Mouse (Mus musculus) liver, embryonic 14.5 days (tissue): ENCODE data around the gene Elovl6. TPM values are rescaled to one million over a fixed set of nuclear protein-coding genes. Genes with fewer than 3 reads are reported as not detected.

ENCODE experiments used
- ATAC-seq: fragments of 200-750 bp; cut with Nextera tagmentation; 2 replicates; pipeline ENCODE4 v1.8.0; 2017; ENCODE audit warnings: moderate number of reproducible peaks, mild to moderate bottlenecking, moderate library complexity; ENCODE audit not compliant: insufficient read depth
- DNase-seq, 3 experiments: peaks; one replicate each; pipeline ENCODE4 v3.0.0-alpha.2; 2012 to 2013; ENCODE audit warnings: low read depth in 3 of 3, low spot score in 3 of 3
- H3K27ac ChIP-seq: fragments of 300-500 bp; sonication (generic); 2 replicates; pipeline ENCODE4 v1.5.1; 2014; ENCODE audit warnings: moderate library complexity, mild to moderate bottlenecking, control low read depth, inconsistent platforms
- H3K27me3 ChIP-seq: fragments of 300-500 bp; sonication (generic); 2 replicates; pipeline ENCODE4 v1.6.1; 2014; ENCODE audit warnings: mild to moderate bottlenecking, low read length, moderate library complexity; ENCODE audit not compliant: control insufficient read depth, insufficient read depth
- H3K36me3 ChIP-seq: fragments of 300-500 bp; sonication (generic); replicated peaks from 2 replicates; pipeline ENCODE4 v1.6.1; 2014; ENCODE audit warnings: low read depth; ENCODE audit not compliant: control insufficient read depth, insufficient read depth
- H3K4me1 ChIP-seq, 2 experiments: fragments of 200-500 bp in 1 of 2; fragments of 300-500 bp in 1 of 2; sonication (generic) in 1 of 2; replicated peaks; 2 replicates each; pipeline ENCODE4 v1.6.1; 2012 to 2014; ENCODE audit warnings: antibody characterized with exemption in 1 of 2, inconsistent platforms in 1 of 2, low read length in 1 of 2; ENCODE audit not compliant: control insufficient read depth in 2 of 2, insufficient read depth in 2 of 2
- H3K4me2 ChIP-seq: fragments of 300-500 bp; sonication (generic); 2 replicates; pipeline ENCODE4 v1.6.1; 2014; ENCODE audit warnings: low read depth, mild to moderate bottlenecking, control low read depth, moderate library complexity
- H3K4me3 ChIP-seq, 2 experiments: fragments of 200-500 bp in 1 of 2; fragments of 300-500 bp in 1 of 2; sonication (generic) in 1 of 2; 2 replicates each; pipeline ENCODE4 v1.5.1; 2012 to 2014; ENCODE audit warnings: low read depth in 2 of 2, low read length in 2 of 2, mild to moderate bottlenecking in 2 of 2, control low read depth in 1 of 2, inconsistent platforms in 1 of 2, moderate library complexity in 1 of 2; ENCODE audit not compliant: insufficient read depth in 1 of 2
- H3K9ac ChIP-seq: fragments of 300-500 bp; sonication (generic); replicated peaks from 2 replicates; pipeline ENCODE4 v1.6.1; 2014; ENCODE audit warnings: mild to moderate bottlenecking, control low read depth, moderate library complexity
- H3K9me3 ChIP-seq: fragments of 300-500 bp; sonication (generic); 2 replicates; pipeline ENCODE4 v1.6.1; 2016; ENCODE audit warnings: low read length, mixed read lengths; ENCODE audit not compliant: control insufficient read depth
- CTCF ChIP-seq: IDR thresholded peaks from 2 replicates; pipeline ENCODE4 v1.5.1; 2016; ENCODE audit warnings: antibody characterized with exemption, low read depth, control low read depth
- EP300 ChIP-seq: IDR thresholded peaks from 2 replicates; pipeline ENCODE4 v1.6.1; 2016; ENCODE audit warnings: antibody characterized with exemption, low read depth
- WGBS: fragments of 180-500 bp; shearing (Covaris S2); extraction: QIAGEN DNeasy Blood & Tissue Kit; methylation state at CpG from one replicate; pipeline ENCODE4 v1.1.7; 2014; ENCODE audit not compliant: insufficient replicate concordance; 5-methylcytosine and 5-hydroxymethylcytosine counted together
- polyA plus RNA-seq, 2 experiments: library from polyadenylated mRNA; depleted of rRNA in 1 of 2; stranded (reverse) in 1 of 2; unstranded in 1 of 2; fragments of >200 nt; fragmentation: Nextera tagmentation in 1 of 2; extraction: Ambion mirVana in 1 of 2; gene quantifications; 2 replicates each; pipeline versions ENCODE4 v1.2.1 to v1.2.3; 2012 to 2014

Gene Elovl6
- polyA plus RNA-seq, 2 experiments, result 7.2 TPM

DNA sequence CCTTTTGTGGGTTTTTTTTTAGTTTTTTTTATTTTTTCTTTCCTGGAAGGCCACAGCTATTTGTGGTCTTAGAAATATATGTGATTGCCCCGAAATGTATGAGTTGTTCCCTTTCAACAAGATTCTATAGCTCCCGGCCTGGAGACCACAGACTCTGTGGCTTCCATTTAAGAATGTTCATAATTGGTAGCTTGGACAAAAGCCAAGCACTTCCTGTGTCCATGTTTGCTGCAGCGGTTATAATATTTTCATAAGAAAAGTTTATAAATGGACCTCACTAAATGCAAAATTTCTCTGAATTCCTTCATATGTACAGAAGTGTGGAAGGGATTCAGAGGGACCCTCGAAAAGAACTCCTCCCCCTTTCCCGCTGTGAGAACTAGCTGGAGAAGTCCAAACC, 114.6 kb downstream of the Elovl6 start:
- H3K9ac ChIP-seq, result no peak overlapping the region
- H3K36me3 ChIP-seq, result no peaks in the 10 kb centered on the region
- WGBS, result 62% methylated on average over 5 of the region's 5 CpGs
- no peaks in the 10 kb centered on the region for H3K4me1 ChIP-seq
- no peak overlapping the region for H3K4me2 ChIP-seq
- H3K27ac ChIP-seq, result no peak overlapping the region
- no peak overlapping the region for H3K4me3 ChIP-seq
- ATAC-seq (no peak), DNase-seq (no peak)
- H3K27me3 ChIP-seq, result no peaks in the 10 kb centered on the region
- H3K9me3 ChIP-seq, result no peaks in the 10 kb centered on the region
- TF ChIP-seq EP300 (no peak), CTCF (no peak)

DNA sequence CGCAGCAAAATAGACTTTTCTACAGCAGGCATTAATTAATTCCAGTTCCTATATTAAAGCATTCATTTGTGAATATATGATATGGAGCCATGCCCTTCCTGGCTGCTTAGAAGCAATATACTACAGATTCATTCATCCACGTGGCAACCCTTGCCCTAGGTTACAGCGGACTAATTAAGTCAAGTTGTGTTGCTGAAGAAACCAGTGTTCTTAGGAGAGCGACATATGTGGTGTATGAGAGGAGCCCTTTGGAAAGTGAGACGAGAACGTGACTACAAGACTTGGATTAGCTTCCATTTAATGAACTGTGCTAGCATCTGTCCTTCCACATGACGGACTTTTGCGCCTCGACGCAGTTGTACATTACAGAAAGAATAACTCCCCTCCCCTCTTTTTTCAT, 115.2 kb downstream of the Elovl6 start:
- 81% methylated on average over 10 of the region's 10 CpGs for WGBS

DNA sequence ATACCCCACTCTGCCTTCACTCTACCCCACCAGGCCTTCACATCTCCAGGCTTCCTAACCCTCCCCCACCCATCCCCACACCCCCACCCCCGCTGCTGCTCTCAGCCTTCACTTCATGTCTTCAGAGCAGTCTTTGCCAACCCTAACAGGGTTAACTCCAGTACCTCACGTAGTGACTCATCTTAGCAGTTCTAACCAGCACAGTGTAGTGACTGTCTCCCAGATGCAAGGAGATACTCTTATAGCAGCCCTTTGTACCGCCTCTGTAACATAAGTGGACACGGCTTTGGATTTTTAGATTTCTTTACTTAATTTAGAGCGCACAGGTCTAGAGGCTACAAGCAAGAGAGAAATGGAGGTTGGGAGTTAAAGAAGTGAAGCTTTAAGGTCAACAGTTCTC, 116.4 kb downstream of the Elovl6 start:
- H3K4me3 ChIP-seq, result no peak overlapping the region
- H3K27ac ChIP-seq, result no peak overlapping the region
- H3K9me3 ChIP-seq, result no peaks in the 10 kb centered on the region
- ATAC-seq (no peak), DNase-seq (no peak)
- no peaks in the 10 kb centered on the region for H3K4me1 ChIP-seq
- 69% methylated on average over 5 of the region's 5 CpGs for WGBS
- no peak for TF ChIP-seq EP300
- no peak for TF ChIP-seq CTCF
- no peak overlapping the region for H3K9ac ChIP-seq
- H3K27me3 ChIP-seq, result no peaks in the 10 kb centered on the region
- H3K36me3 ChIP-seq, result no peaks in the 10 kb centered on the region
- no peak overlapping the region for H3K4me2 ChIP-seq

More for the DNA sequence above, 115.2 kb downstream of the Elovl6 start:
- Histone ChIP-seq H3K9me3 (no peaks in the 10 kb centered on the region), H3K27ac (no peak overlapping the region), H3K4me1 (no peaks in the 10 kb centered on the region), H3K27me3 (no peaks in the 10 kb centered on the region), H3K4me2 (no peak overlapping the region), H3K36me3 (no peaks in the 10 kb centered on the region), H3K4me3 (no peak overlapping the region), H3K9ac (no peak overlapping the region)
- no peak for DNase-seq
- TF ChIP-seq CTCF (no peak), EP300 (no peak)
- ATAC-seq, result no peak

DNA sequence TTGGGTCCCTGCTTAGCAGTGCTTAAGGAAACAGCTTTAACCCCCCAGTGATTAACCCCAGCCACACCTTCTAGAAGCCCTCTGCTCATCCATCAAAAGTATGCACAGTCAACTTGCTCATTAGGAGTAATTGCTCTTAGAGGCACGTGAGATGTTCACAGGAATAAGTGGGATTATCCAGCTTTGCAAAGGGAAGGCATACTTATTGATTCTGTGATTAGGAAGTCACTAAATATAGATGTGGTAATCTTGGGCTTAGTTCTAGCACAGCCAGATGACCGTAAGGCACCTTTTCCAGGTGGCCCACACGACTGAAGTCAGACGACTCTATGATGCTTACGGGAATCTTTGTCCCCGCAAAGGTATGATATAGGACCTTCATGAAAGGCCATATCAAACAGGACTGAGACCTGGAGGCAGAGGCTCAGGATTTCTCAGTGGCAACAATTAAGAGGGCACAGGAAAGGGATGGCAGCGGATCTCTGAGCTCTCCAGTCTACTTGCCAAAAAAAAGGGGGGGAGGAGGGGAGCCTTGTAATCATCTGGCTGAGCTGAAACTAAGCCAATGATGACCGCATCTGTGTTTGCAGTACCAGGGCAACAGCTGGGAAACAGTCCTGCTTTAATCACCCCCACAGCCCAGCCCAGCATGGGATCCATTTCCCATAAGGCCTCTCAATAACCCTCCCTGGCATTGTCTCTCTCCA, 117.6 kb downstream of the Elovl6 start:
- Histone ChIP-seq H3K4me2 (no peak overlapping the region), H3K4me1 (no peaks in the 10 kb centered on the region), H3K27me3 (no peaks in the 10 kb centered on the region), H3K27ac (no peak overlapping the region), H3K4me3 (no peak overlapping the region), H3K36me3 (no peaks in the 10 kb centered on the region), H3K9ac (no peak overlapping the region), H3K9me3 (no peaks in the 10 kb centered on the region)
- no peak for TF ChIP-seq CTCF
- no peak for TF ChIP-seq EP300
- ATAC-seq, result no peak
- no peak for DNase-seq
- 63% methylated on average over 8 of the region's 8 CpGs for WGBS

DNA sequence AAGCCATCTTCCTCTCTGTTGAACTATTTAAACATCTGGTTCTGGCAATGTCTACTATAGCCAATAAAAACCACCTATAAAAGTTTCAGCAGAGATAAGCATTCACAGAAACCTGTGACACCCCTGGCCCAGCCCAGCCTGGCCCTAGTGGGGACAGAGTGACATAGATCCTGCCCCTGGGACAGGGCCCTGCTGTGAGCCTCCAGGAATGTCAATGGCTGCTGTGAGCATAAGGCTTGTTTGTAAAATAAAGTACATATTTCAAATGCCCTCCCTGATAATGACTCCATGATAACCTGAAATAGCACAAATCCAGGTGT, 118.1 kb downstream of the Elovl6 start:
- Histone ChIP-seq H3K27me3 (no peaks in the 10 kb centered on the region), H3K9ac (no peak overlapping the region), H3K4me1 (no peaks in the 10 kb centered on the region), H3K4me3 (no peak overlapping the region), H3K9me3 (no peaks in the 10 kb centered on the region), H3K4me2 (no peak overlapping the region), H3K36me3 (no peaks in the 10 kb centered on the region), H3K27ac (no peak overlapping the region)
- no peak for DNase-seq
- TF ChIP-seq EP300 (no peak), CTCF (no peak)
- ATAC-seq, result no peak
